Mouse (Mus musculus) testis, adult 2 months (tissue): ENCODE measurements around the gene Vmn2r55. TPM values are rescaled to one million over a fixed set of nuclear protein-coding genes. Genes with fewer than 3 reads are reported as not detected.
"Not testable (repeated sequence)": the region's sequence is repeated elsewhere in the genome, so short reads cannot be mapped to it uniquely, and the experiment has no call there.

Source experiments
- H3K27ac ChIP-seq: fragments of 200-500 bp; 2 replicates; pipeline ENCODE4 v1.5.1; 2012; ENCODE audit warnings: low read depth, low read length; ENCODE audit not compliant: control insufficient read depth, insufficient read depth
- H3K27me3 ChIP-seq: fragments of 200-500 bp; 2 replicates; pipeline ENCODE4 v1.6.1; 2012; ENCODE audit warnings: mild to moderate bottlenecking, low read length, moderate library complexity; ENCODE audit not compliant: control insufficient read depth, insufficient read depth
- H3K36me3 ChIP-seq: fragments of 200-500 bp; 2 replicates; pipeline ENCODE4 v1.6.1; 2012; ENCODE audit warnings: mild to moderate bottlenecking, low read length; ENCODE audit not compliant: control insufficient read depth, insufficient read depth
- H3K4me1 ChIP-seq: fragments of 200-500 bp; 2 replicates; pipeline ENCODE4 v1.6.1; 2012; ENCODE audit warnings: low read length; ENCODE audit not compliant: control insufficient read depth, insufficient read depth
- H3K4me3 ChIP-seq: fragments of 200-500 bp; 2 replicates; pipeline ENCODE4 v1.5.1; 2012; ENCODE audit warnings: low read depth, mild to moderate bottlenecking, low read length, moderate library complexity, mixed read lengths; ENCODE audit not compliant: control insufficient read depth
- CTCF ChIP-seq: fragments of 200-500 bp; IDR thresholded peaks from 2 replicates; pipeline ENCODE4 v1.5.1; 2012; ENCODE audit warnings: low read depth, mild to moderate bottlenecking, inconsistent platforms, low read length, moderate library complexity; ENCODE audit not compliant: control insufficient read depth, insufficient read depth, insufficient replicate concordance
- POLR2A ChIP-seq: fragments of 200-500 bp; IDR thresholded peaks from 2 replicates; pipeline ENCODE4 v1.6.1; 2012; ENCODE audit warnings: low read depth, mild to moderate bottlenecking, inconsistent platforms, low read length, moderate library complexity; ENCODE audit not compliant: control insufficient read depth
- polyA plus RNA-seq: library from polyadenylated mRNA; depleted of rRNA; stranded (reverse); fragments of >200 nt; gene quantifications from 2 replicates; pipeline ENCODE4 v1.2.3, GENCODE M21; 2012; rRNA removed

Gene Vmn2r55
- 0.04 TPM in 1 of 2 replicates, not detected in the other for polyA plus RNA-seq

GRCm38 (mm10) chr7:12684903-12685302 is at the start of gene Vmn2r55:
TSS of gene Vmn2r55 (minus strand) at chr7:12685003.
- H3K36me3 ChIP-seq, H3K27ac ChIP-seq, H3K4me1 ChIP-seq, H3K4me3 ChIP-seq, H3K27me3 ChIP-seq: not testable (repeated sequence)

GRCm38 (mm10) chr7:12640219-12640618 is 44.6 kb downstream of the Vmn2r55 start, which contains the start of gene Vmn2r54:
TSS of gene Vmn2r54 (minus strand) at chr7:12640319.
- H3K27ac ChIP-seq, H3K4me3 ChIP-seq, H3K36me3 ChIP-seq, H3K27me3 ChIP-seq, H3K4me1 ChIP-seq: not testable (repeated sequence)

GRCm38 (mm10) chr7:12608688-12609087 is 76.1 kb downstream of the Vmn2r55 start, which contains the start of gene Vmn2r53:
TSS of gene Vmn2r53 (minus strand) at chr7:12608788.
- TF ChIP-seq POLR2A (no peak), CTCF (no peak)
- Histone ChIP-seq H3K27ac (no peak within 1 kb of the TSS), H3K4me3 (no peak within 1 kb of the TSS), H3K4me1 (no peaks in the 10 kb centered on the region), H3K36me3 (no peaks in the 10 kb centered on the region), H3K27me3 (no peaks in the 10 kb centered on the region)

Other genes with a start within 250 kb of the Vmn2r55 start
- gene Zfp606, start 206.7 kb downstream of the Vmn2r55 start, polyA plus RNA-seq = 0.94 and 1.4 TPM in 2 replicates
- 11.1 and 16.4 TPM in 2 replicates for gene 2900092C05Rik, start 172.5 kb downstream of the Vmn2r55 start, polyA plus RNA-seq
- gene Vmn2r53, start 76.2 kb downstream of the Vmn2r55 start, polyA plus RNA-seq = 0.01 TPM in 2 replicates
- 0.02 TPM in 1 of 2 replicates, not detected in the other for gene Vmn2r54, start 44.7 kb downstream of the Vmn2r55 start, polyA plus RNA-seq
- gene Vmn2r56, start 50.0 kb upstream of the Vmn2r55 start, polyA plus RNA-seq = not detected in 2 replicates
- 7.6 and 9.0 TPM in 2 replicates for gene Zscan18, start 118.6 kb upstream of the Vmn2r55 start, polyA plus RNA-seq
- gene Zfp329, start 133.9 kb upstream of the Vmn2r55 start, polyA plus RNA-seq = 2.0 and 3.0 TPM in 2 replicates
- gene Zfp110, start 149.8 kb upstream of the Vmn2r55 start, polyA plus RNA-seq = 33.3 and 34.2 TPM in 2 replicates
- gene Zfp128, start 196.2 kb upstream of the Vmn2r55 start, polyA plus RNA-seq = 3.4 and 3.5 TPM in 2 replicates
- gene Zscan22, start 212.8 kb upstream of the Vmn2r55 start, polyA plus RNA-seq = 19.0 and 20.7 TPM in 2 replicates
- gene Rps5, start 237.3 kb upstream of the Vmn2r55 start, polyA plus RNA-seq = 512 and 591 TPM in 2 replicates
- 0.12 and 0.13 TPM in 2 replicates for gene Rnf225, start 242.4 kb upstream of the Vmn2r55 start, polyA plus RNA-seq